Mouse (Mus musculus): ENCODE results near the gene Strn3. TPM values are rescaled to one million over a fixed set of nuclear protein-coding genes. Genes with fewer than 3 reads are reported as not detected.

Strn3 gene
- polyA plus RNA-seq, 1 experiment = 3.8 TPM

DNA sequence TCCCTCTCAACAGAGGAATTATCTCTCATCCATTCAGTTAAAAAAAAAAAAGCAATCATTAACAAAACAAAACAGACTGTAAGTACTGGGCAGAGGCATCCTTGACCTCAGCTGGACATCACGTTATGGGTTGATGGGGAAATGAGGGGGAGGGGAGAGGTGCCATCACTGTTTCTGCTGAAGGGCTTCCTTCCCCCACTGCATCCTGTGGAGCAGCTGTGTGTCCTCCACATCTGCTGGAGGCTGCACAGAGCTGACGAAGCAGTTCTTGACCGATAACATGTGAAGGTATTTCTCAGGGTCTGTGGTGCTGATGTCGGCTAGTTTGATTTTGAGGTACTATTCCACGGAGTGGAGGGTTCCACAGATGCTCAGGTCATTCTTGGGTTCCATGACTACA, 18.5 kb upstream of the Strn3 start:
- 0 out of 2 replicates have a peak, but pooled peaks cover 4% of the 10 kb centered on the region for H3K9me3 ChIP-seq
- H3K4me1 ChIP-seq = peaks cover 44% of the 10 kb centered on the region
- H3K36me3 ChIP-seq (replicated peaks; ENCODE audit: low read length) = peaks cover 2% of the 10 kb centered on the region
- no peaks in the 10 kb centered on the region for H3K27me3 ChIP-seq (replicated peaks)
- no peak for TF ChIP-seq GATA1 (IDR thresholded peaks at IDR 0.05; ENCODE audit: borderline replicate concordance, low read length)
- no peak for TF ChIP-seq FLI1 (IDR thresholded peaks at IDR 0.05; ENCODE audit: low read length)
- peak overlapping the region; percentile 29 for H3K4me3 ChIP-seq (replicated peaks)

GRCm38 (mm10) chr12:51709741-51710140, 18.0 kb upstream of the Strn3 start:
- H3K4me3 ChIP-seq (replicated peaks) = no peak overlapping the region
- no peaks in the 10 kb centered on the region for H3K27me3 ChIP-seq (replicated peaks)
- H3K9me3 ChIP-seq = 0 out of 2 replicates have a peak, but pooled peaks cover 4% of the 10 kb centered on the region
- peaks cover 2% of the 10 kb centered on the region for H3K36me3 ChIP-seq (replicated peaks; ENCODE audit: low read length)
- H3K4me1 ChIP-seq = peaks cover 43% of the 10 kb centered on the region
- no peak for TF ChIP-seq FLI1 (IDR thresholded peaks at IDR 0.05; ENCODE audit: low read length)
- TF ChIP-seq GATA1 (IDR thresholded peaks at IDR 0.05; ENCODE audit: borderline replicate concordance, low read length) = no peak

GRCm38 (mm10) chr12:51708941-51709686, 17.4 kb upstream of the Strn3 start:
- Histone ChIP-seq H3K4me3 (replicated peaks) (no peak overlapping the region), H3K4me1 (peaks cover 46% of the 10 kb centered on the region), H3K9me3 (0 out of 2 replicates have a peak, but pooled peaks cover 4% of the 10 kb centered on the region), H3K27me3 (replicated peaks) (no peaks in the 10 kb centered on the region), H3K36me3 (replicated peaks; ENCODE audit: low read length) (peaks cover 2% of the 10 kb centered on the region)
- TF ChIP-seq GATA1 (IDR thresholded peaks at IDR 0.05; ENCODE audit: borderline replicate concordance, low read length) = no peak
- no peak for TF ChIP-seq FLI1 (IDR thresholded peaks at IDR 0.05; ENCODE audit: low read length)

- Histone ChIP-seq H3K4me1 (peaks cover 58% of the 10 kb centered on the region), H3K9me3 (peaks cover 5% of the 10 kb centered on the region; the same call in 1 of the 2 replicates), H3K4me3 (replicated peaks) (no peak overlapping the region), H3K36me3 (replicated peaks; ENCODE audit: low read length) (peaks cover 7% of the 10 kb centered on the region), H3K27me3 (replicated peaks) (no peaks in the 10 kb centered on the region)
- no peak for TF ChIP-seq GATA1 (IDR thresholded peaks at IDR 0.05; ENCODE audit: borderline replicate concordance, low read length)
- TF ChIP-seq FLI1 (IDR thresholded peaks at IDR 0.05; ENCODE audit: low read length) = no peak
Observed at GRCm38 (mm10) chr12:51706673-51707235, 15.1 kb upstream of the Strn3 start.

- no peaks in the 10 kb centered on the region for H3K27me3 ChIP-seq (replicated peaks)
- H3K4me3 ChIP-seq (replicated peaks) = no peak overlapping the region
- H3K36me3 ChIP-seq (replicated peaks; ENCODE audit: low read length) = peaks cover 11% of the 10 kb centered on the region
- peaks cover 9% of the 10 kb centered on the region; the same call in 1 of the 2 replicates for H3K9me3 ChIP-seq
- TF ChIP-seq FLI1 (IDR thresholded peaks at IDR 0.05; ENCODE audit: low read length) = no peak
- TF ChIP-seq GATA1 (IDR thresholded peaks at IDR 0.05; ENCODE audit: borderline replicate concordance, low read length) = no peak
- H3K4me1 ChIP-seq = peaks cover 58% of the 10 kb centered on the region
Observed at GRCm38 (mm10) chr12:51705778-51706177, 14.1 kb upstream of the Strn3 start.

DNA sequence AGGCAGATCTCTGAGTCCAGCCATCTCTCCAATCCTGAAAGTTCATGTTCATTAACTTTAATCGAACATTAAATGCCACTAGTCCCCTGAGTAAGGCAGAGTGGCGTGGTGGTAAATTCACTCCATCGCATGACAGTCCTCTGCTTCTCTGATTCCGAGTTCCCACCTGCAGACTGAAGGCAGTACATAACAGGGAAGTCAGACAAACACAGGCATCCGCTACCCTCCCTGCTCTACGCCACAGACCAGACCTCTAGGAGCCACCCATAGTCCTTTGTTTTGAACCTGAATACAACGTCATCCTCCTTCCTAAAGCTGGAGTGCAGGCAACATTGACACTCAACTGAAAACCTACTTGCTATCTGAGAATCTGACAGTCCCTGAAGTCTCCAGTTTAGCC, 12.9 kb upstream of the Strn3 start:
- Histone ChIP-seq H3K4me3 (replicated peaks) (no peak overlapping the region), H3K4me1 (peaks cover 59% of the 10 kb centered on the region), H3K36me3 (replicated peaks; ENCODE audit: low read length) (peaks cover 15% of the 10 kb centered on the region), H3K9me3 (peaks cover 9% of the 10 kb centered on the region; the same call in 1 of the 2 replicates), H3K27me3 (replicated peaks) (no peaks in the 10 kb centered on the region)
- TF ChIP-seq FLI1 (IDR thresholded peaks at IDR 0.05; ENCODE audit: low read length) (no peak), GATA1 (IDR thresholded peaks at IDR 0.05; ENCODE audit: borderline replicate concordance, low read length) (no peak)

DNA sequence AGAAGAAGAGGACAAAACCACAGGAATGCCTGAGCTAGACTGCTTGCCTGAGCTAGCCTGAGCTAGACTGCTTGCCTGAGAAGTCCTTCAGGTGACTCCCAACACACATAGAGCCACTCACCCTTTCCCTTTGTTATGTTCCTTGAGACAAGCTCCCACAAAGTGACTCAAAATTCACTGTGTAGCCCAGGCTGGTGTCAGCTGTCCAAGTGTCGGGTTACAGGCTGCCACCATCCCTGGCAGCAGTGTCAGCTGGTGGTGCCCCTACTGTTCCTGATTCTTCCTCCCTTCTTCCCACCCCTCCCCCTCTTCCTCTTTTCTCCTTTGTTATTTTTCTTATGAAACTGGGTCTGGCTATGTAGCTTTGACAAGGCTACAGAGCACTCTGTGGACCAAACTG, 12.2 kb upstream of the Strn3 start:
- Histone ChIP-seq H3K9me3 (peaks cover 14% of the 10 kb centered on the region), H3K27me3 (replicated peaks) (no peaks in the 10 kb centered on the region), H3K36me3 (replicated peaks; ENCODE audit: low read length) (peaks cover 23% of the 10 kb centered on the region), H3K4me1 (peaks cover 53% of the 10 kb centered on the region), H3K4me3 (replicated peaks) (peak overlapping the region; percentile 25)
- no peak for TF ChIP-seq FLI1 (IDR thresholded peaks at IDR 0.05; ENCODE audit: low read length)
- TF ChIP-seq GATA1 (IDR thresholded peaks at IDR 0.05; ENCODE audit: borderline replicate concordance, low read length) = no peak

DNA sequence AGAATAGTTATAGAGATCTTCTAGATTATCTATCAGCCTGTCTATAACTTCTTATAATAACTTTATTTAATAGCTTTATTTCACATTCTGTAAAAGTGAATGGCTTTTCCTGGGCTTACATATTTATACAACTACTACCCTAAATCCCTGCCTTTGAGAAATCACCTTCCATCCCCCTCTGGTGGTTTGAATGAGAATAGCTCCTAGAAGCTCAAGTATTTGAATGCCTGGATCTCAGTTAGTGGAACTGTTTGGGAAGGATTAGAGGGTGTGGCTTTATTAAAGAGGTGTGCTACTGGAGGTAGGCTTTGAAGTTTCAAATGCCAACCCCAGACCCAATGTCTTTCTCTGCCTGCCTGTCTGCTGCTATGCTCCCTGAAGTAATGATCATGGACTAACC, 10.0 kb upstream of the Strn3 start:
- Histone ChIP-seq H3K9me3 (peaks cover 16% of the 10 kb centered on the region), H3K27me3 (replicated peaks) (no peaks in the 10 kb centered on the region), H3K36me3 (replicated peaks; ENCODE audit: low read length) (peaks cover 26% of the 10 kb centered on the region), H3K4me3 (replicated peaks) (no peak overlapping the region), H3K4me1 (peaks cover 39% of the 10 kb centered on the region)
- no peak for TF ChIP-seq FLI1 (IDR thresholded peaks at IDR 0.05; ENCODE audit: low read length)
- TF ChIP-seq GATA1 (IDR thresholded peaks at IDR 0.05; ENCODE audit: borderline replicate concordance, low read length) = no peak

- TF ChIP-seq GATA1 (IDR thresholded peaks at IDR 0.05; ENCODE audit: borderline replicate concordance, low read length) (no peak), FLI1 (IDR thresholded peaks at IDR 0.05; ENCODE audit: low read length) (no peak)
Observed at GRCm38 (mm10) chr12:51699623-51700393, 8.1 kb upstream of the Strn3 start.

More at GRCm38 (mm10) chr12:51699623-51700393, 8.1 kb upstream of the Strn3 start:
- peaks cover 24% of the 10 kb centered on the region for H3K36me3 ChIP-seq (replicated peaks; ENCODE audit: low read length)
- no peaks in the 10 kb centered on the region for H3K27me3 ChIP-seq (replicated peaks)
- peaks cover 49% of the 10 kb centered on the region for H3K4me1 ChIP-seq
- peak overlapping the region; percentile 60 for H3K4me3 ChIP-seq (replicated peaks)
- H3K9me3 ChIP-seq = peaks cover 16% of the 10 kb centered on the region
